Mouse (Mus musculus) gastrocnemius, postnatal 25 days (tissue): ENCODE measurements around the gene Crbn. TPM values are rescaled to one million over a fixed set of nuclear protein-coding genes. Genes with fewer than 3 reads are reported as not detected.
A peak's percentile ranks its signal among the peaks of the same experiment; 100 is the strongest.

ENCODE experiments used
- DNase-seq: peaks from one replicate; pipeline ENCODE4 v3.0.0; 2022
- long read RNA-seq, 2 experiments: library from polyadenylated mRNA; stranded (forward); transcript quantifications; one replicate each; pipeline ENCODE4 v2.0.0; 2021
- total RNA-seq, 2 experiments: library from RNA; stranded (reverse); gene quantifications; 1 replicate in 1 of 2; 2 replicates in 1 of 2; pipeline ENCODE4 v1.2.3; 2021

Gene Crbn
- total RNA-seq = 10 to 100 TPM; 33.6 to 36.4 TPM
- long read RNA-seq, experiment 1, transcript Crbn-202 (11 exons, 2,084 nt) = major isoform, 16 of 24 reads
- long read RNA-seq, experiment 1, partial matches to known transcripts = 3 of 24 reads
- long read RNA-seq, experiment 1, other reads (novel, unspliced or antisense) = 1 of 24 reads
- long read RNA-seq, experiment 2, transcript Crbn-202 (11 exons, 2,084 nt) = major isoform, 23 of 43 reads
- long read RNA-seq, experiment 2, transcript Crbn-201 (11 exons, 2,072 nt) = minor isoform, 10 of 43 reads
- long read RNA-seq, experiment 2, partial matches to known transcripts = 1 of 43 reads
- long read RNA-seq, experiment 2, other reads (novel, unspliced or antisense) = 9 of 43 reads

- peak; percentile 87 for DNase-seq
Measured at GRCm38 (mm10) chr6:106799333-106800226, at the start of gene Crbn. Gene Crbn (minus strand): TSS chr6:106800077.

GRCm38 (mm10) chr6:106840181-106840580 is 40.3 kb upstream of the Crbn start:
- DNase-seq = no peak

GRCm38 (mm10) chr6:106838053-106838452 is 38.2 kb upstream of the Crbn start:
- no peak for DNase-seq

- DNase-seq = no peak
Measured at GRCm38 (mm10) chr6:106835316-106835715, 35.4 kb upstream of the Crbn start.

GRCm38 (mm10) chr6:106822329-106822728 is 22.5 kb upstream of the Crbn start:
- DNase-seq = no peak

GRCm38 (mm10) chr6:106820566-106820965 is 20.7 kb upstream of the Crbn start:
- no peak for DNase-seq

- DNase-seq = no peak
Measured at GRCm38 (mm10) chr6:106819906-106820305, 20.0 kb upstream of the Crbn start.

GRCm38 (mm10) chr6:106819246-106819645 is 19.4 kb upstream of the Crbn start:
- DNase-seq = no peak

GRCm38 (mm10) chr6:106810686-106811085 is 10.8 kb upstream of the Crbn start:
- DNase-seq = no peak

- no peak for DNase-seq
Measured at GRCm38 (mm10) chr6:106809161-106809560, 9.3 kb upstream of the Crbn start.

GRCm38 (mm10) chr6:106804904-106805303 is 5.0 kb upstream of the Crbn start:
- DNase-seq = no peak

GRCm38 (mm10) chr6:106800227-106800557 is 315 bp upstream of the Crbn start:
- DNase-seq = no peak

- no peak for DNase-seq
Measured at GRCm38 (mm10) chr6:106794094-106794814, 5.6 kb downstream of the Crbn start.

GRCm38 (mm10) chr6:106793621-106794020 is 6.3 kb downstream of the Crbn start:
- no peak for DNase-seq

GRCm38 (mm10) chr6:106793088-106793487 is 6.8 kb downstream of the Crbn start:
- no peak for DNase-seq

GRCm38 (mm10) chr6:106792486-106792885 is 7.4 kb downstream of the Crbn start:
- no peak for DNase-seq

- DNase-seq = no peak
Measured at GRCm38 (mm10) chr6:106791429-106791828, 8.4 kb downstream of the Crbn start.

- no peak for DNase-seq
Measured at GRCm38 (mm10) chr6:106787138-106787537, 12.7 kb downstream of the Crbn start.

GRCm38 (mm10) chr6:106770046-106770445 is 29.8 kb downstream of the Crbn start:
- no peak for DNase-seq

GRCm38 (mm10) chr6:106769290-106769866 is 30.5 kb downstream of the Crbn start:
- no peak for DNase-seq

GRCm38 (mm10) chr6:106768640-106769289 is 31.1 kb downstream of the Crbn start, which contains the start of gene Trnt1:
Gene Trnt1 (plus strand): TSS chr6:106769120.
- DNase-seq = peak; percentile 95

GRCm38 (mm10) chr6:106766774-106767173 is 33.1 kb downstream of the Crbn start:
- no peak for DNase-seq
